Mouse (Mus musculus) midbrain, embryonic 14.5 days (tissue): ENCODE data around the gene Atad2b. TPM values are rescaled to one million over a fixed set of nuclear protein-coding genes. Genes with fewer than 3 reads are reported as not detected.

Experiments
- ATAC-seq: fragments of 200-750 bp; cut with Nextera tagmentation; 2 replicates; pipeline ENCODE4 v1.8.0; 2017; ENCODE audit warnings: moderate number of reproducible peaks, moderate library complexity; ENCODE audit not compliant: low FRiP score, low TSS enrichment
- DNase-seq: peaks from one replicate; pipeline ENCODE4 v3.0.0-alpha.2; 2015
- H3K27ac ChIP-seq: fragments of 300-500 bp; sonication (generic); replicated peaks from 2 replicates; pipeline ENCODE4 v1.5.1; 2014; ENCODE audit warnings: mild to moderate bottlenecking, low read depth, low read length, moderate library complexity
- H3K27me3 ChIP-seq: fragments of 300-500 bp; sonication (generic); 2 replicates; pipeline ENCODE4 v1.6.1; 2014; ENCODE audit warnings: low read length, control low read depth, mixed read lengths; ENCODE audit not compliant: control insufficient read depth, insufficient read depth
- H3K36me3 ChIP-seq: fragments of 300-500 bp; sonication (generic); 2 replicates; pipeline ENCODE4 v1.6.1; 2014; ENCODE audit warnings: low read length, control low read depth; ENCODE audit not compliant: control insufficient read depth, insufficient read depth
- H3K4me1 ChIP-seq: fragments of 300-500 bp; sonication (generic); 2 replicates; pipeline ENCODE4 v1.6.1; 2014; ENCODE audit warnings: mild to moderate bottlenecking, antibody characterized with exemption, low read length, control low read depth; ENCODE audit not compliant: control insufficient read depth, insufficient read depth
- H3K4me2 ChIP-seq: fragments of 300-500 bp; sonication (generic); 2 replicates; pipeline ENCODE4 v1.6.1; 2014; ENCODE audit warnings: mild to moderate bottlenecking, low read length, moderate library complexity
- H3K4me3 ChIP-seq: fragments of 300-500 bp; sonication (generic); replicated peaks from 2 replicates; pipeline ENCODE4 v1.5.1; 2014; ENCODE audit warnings: low read depth, low read length
- H3K9ac ChIP-seq: fragments of 300-500 bp; sonication (generic); replicated peaks from 2 replicates; pipeline ENCODE4 v1.6.1; 2014; ENCODE audit warnings: mild to moderate bottlenecking, low read length, moderate library complexity
- H3K9me3 ChIP-seq: fragments of 300-500 bp; sonication (generic); 2 replicates; pipeline ENCODE4 v1.6.1; 2016; ENCODE audit warnings: low read length, control low read depth, mixed read lengths; ENCODE audit not compliant: control insufficient read depth
- WGBS: fragments of 180-500 bp; shearing (Covaris S2); extraction: QIAGEN DNeasy Blood & Tissue Kit; methylation state at CpG from one replicate; pipeline ENCODE4 v1.1.7; 2014; 5-methylcytosine and 5-hydroxymethylcytosine counted together
- polyA plus RNA-seq: library from polyadenylated mRNA; unstranded; fragments of >200 nt; fragmentation: Nextera tagmentation; extraction: Ambion mirVana; gene quantifications from 2 replicates; pipeline ENCODE4 v1.2.1, GENCODE M21; 2014

Atad2b gene
- 16.4 and 20.3 TPM in 2 replicates for polyA plus RNA-seq

DNA sequence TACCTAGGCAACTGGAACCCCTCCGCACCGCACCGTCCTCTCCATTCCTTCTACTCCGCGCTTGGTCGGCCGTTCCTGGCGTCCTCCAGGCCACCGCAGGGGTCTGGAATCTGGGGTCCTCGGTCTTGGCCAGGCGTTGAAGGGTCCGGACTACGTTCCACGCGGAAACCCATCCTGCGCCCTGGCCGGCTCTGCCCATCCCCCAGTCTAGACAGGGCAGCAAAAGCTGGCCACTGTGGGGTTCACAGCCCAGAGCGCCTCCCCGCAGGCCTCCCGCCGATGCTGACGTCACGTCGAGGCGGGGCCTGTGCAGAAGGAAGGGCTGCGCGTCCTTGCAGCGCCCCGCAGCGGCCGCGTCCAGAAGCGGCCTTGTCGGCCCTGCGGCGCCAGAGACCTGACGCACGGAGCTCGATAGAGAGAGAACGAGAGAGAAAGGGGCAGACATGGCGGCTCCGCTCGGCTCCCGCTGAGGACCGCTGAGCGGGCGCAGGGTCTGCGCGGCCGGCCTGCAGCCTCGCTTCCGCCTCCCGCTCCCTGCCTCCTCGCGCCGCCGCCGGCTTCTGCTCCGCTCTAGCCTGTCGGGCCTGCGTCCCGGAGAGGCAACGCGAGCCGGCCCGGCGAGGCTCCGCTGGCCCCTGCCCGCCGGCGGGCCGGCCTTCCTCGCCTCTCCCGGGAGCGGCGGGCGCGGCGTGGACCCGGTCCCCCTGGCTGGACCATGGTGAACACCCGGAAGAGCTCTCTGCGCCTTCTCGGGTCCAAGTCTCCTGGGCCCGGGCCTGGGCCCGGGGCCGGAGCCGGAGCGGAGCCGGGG is at the start of gene Atad2b:
TSS of gene Atad2b (plus strand) at position 360 of the 811 bp plus-strand sequence.
- Histone ChIP-seq H3K36me3 (no peaks in the 10 kb centered on the region), H3K9me3 (no peaks in the 10 kb centered on the region), H3K27ac (peak within 1 kb of the TSS; percentile 99), H3K4me1 (peaks cover 20% of the 10 kb centered on the region), H3K9ac (peak within 1 kb of the TSS; percentile 89), H3K4me3 (peak within 1 kb of the TSS; percentile 92), H3K4me2 (peak within 1 kb of the TSS; percentile 61), H3K27me3 (no peaks in the 10 kb centered on the region)
- under 1% methylated on average over 86 of the region's 89 CpGs for WGBS
- peak; percentile 99 for DNase-seq
- ATAC-seq = peak; percentile 97

DNA sequence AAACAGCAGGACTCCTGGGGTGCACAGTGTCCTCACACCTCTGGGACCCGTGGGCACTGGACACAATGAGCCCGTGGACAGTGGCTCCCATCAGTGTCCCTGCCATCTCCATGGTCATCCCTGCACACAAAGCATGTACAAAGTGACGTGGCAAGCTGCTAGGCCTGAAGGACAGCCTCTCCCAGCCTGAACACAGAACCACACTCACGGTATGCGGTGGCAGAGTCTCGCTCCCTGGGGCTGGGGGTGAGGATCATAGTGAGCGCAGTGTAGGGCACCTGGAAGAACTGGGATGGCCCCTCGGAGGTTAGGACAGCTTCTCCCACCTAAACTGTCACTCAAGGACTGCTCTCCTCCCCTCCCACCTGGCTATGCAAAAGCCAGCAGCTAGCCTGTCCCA is 48.2 kb upstream of the Atad2b start:
- ATAC-seq = no peak
- no peak for DNase-seq
- 82% methylated on average over 8 of the region's 8 CpGs for WGBS

DNA sequence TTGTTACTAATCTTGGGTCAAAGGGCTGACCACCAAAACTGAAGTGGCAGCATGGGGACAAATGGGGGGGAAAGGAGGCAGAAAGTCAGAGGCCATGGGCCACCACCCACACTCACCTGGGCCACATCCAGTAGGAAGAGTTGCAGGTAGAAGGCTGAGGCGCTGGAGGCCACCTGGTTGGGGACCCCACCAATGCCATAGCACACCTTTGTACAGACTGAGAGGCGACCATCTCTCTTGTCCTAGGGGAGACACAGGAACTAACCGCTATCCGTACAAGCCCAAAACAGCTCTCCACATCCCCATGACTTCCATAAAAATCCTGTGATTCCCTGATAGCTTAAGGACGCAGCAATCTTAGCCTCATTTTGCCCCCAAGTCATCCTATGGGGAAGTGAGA is 45.9 kb upstream of the Atad2b start:
- DNase-seq (no peak), ATAC-seq (no peak)
- no peak overlapping the region for H3K27ac ChIP-seq
- no peaks in the 10 kb centered on the region for H3K9me3 ChIP-seq
- H3K27me3 ChIP-seq = no peaks in the 10 kb centered on the region
- no peak overlapping the region for H3K4me3 ChIP-seq
- no peak overlapping the region for H3K4me2 ChIP-seq
- peaks cover 11% of the 10 kb centered on the region; the same call in 1 of the 2 replicates for H3K4me1 ChIP-seq
- H3K9ac ChIP-seq = no peak overlapping the region
- H3K36me3 ChIP-seq = no peaks in the 10 kb centered on the region
- WGBS = 92% methylated on average over 5 of the region's 5 CpGs

More for the DNA sequence above, 48.2 kb upstream of the Atad2b start:
- no peak overlapping the region for H3K4me2 ChIP-seq
- no peaks in the 10 kb centered on the region for H3K27me3 ChIP-seq
- no peak overlapping the region for H3K4me3 ChIP-seq
- no peak overlapping the region for H3K9ac ChIP-seq
- no peaks in the 10 kb centered on the region for H3K9me3 ChIP-seq
- H3K36me3 ChIP-seq = no peaks in the 10 kb centered on the region
- H3K27ac ChIP-seq = no peak overlapping the region
- H3K4me1 ChIP-seq = peaks cover 4% of the 10 kb centered on the region; the same call in 1 of the 2 replicates

DNA sequence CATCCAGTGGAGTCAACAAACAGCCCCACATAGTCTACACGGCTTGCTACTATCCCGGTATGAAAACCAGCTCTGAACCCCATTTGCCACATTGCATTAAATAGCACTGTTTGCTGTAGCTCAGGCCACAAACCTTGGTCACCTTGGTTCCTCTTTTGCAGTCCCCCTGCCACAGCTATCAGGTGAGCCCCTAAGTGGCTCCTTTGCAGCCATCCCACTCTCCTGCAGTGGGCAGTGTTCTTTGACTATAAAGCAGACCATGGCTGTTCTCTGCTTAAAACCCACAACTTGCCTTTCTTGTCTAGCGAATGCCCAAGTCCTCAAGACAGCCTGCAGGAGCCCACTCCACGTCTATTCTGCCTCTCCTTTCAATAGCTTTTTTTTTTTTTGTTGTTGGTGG is 44.9 kb upstream of the Atad2b start:
- H3K4me3 ChIP-seq = no peak overlapping the region
- H3K4me2 ChIP-seq = no peak overlapping the region
- no peak overlapping the region for H3K9ac ChIP-seq
- no peaks in the 10 kb centered on the region for H3K27me3 ChIP-seq
- no peak overlapping the region for H3K27ac ChIP-seq
- H3K9me3 ChIP-seq = no peaks in the 10 kb centered on the region
- peaks cover 11% of the 10 kb centered on the region; the same call in 1 of the 2 replicates for H3K4me1 ChIP-seq
- DNase-seq = no peak
- no peaks in the 10 kb centered on the region for H3K36me3 ChIP-seq
- ATAC-seq = no peak
- WGBS = 60% methylated on average over 4 of the region's 4 CpGs

DNA sequence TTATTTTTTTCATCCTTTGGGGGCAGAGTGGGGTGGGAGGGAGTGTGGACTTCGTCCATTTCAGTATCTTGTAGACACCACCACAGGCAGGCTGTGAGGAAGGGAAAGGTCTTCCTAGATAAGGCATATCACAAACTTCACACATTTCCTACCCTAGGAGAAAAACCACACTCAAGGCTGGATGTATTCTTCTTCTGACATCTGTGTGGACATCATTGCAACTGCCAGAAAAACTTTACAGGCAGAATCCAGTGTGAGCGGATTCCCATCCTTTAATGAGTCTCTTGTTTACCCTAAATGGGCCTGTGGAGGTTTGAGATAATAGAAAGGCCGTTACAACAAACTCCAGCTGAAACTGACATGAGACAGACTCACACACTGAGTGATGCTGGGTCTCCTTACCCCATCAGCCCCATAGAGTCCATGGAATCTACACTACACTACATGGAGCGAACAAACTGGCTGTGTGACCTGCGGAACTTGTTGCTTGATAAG is 44.1 kb upstream of the Atad2b start:
- Histone ChIP-seq H3K4me1 (peaks cover 11% of the 10 kb centered on the region; the same call in 1 of the 2 replicates), H3K9me3 (no peaks in the 10 kb centered on the region), H3K4me3 (no peak overlapping the region), H3K4me2 (no peak overlapping the region), H3K9ac (no peak overlapping the region), H3K27me3 (no peaks in the 10 kb centered on the region), H3K36me3 (no peaks in the 10 kb centered on the region), H3K27ac (no peak overlapping the region)
- 87% methylated on average over 5 of the region's 5 CpGs for WGBS
- ATAC-seq = no peak
- DNase-seq = no peak

DNA sequence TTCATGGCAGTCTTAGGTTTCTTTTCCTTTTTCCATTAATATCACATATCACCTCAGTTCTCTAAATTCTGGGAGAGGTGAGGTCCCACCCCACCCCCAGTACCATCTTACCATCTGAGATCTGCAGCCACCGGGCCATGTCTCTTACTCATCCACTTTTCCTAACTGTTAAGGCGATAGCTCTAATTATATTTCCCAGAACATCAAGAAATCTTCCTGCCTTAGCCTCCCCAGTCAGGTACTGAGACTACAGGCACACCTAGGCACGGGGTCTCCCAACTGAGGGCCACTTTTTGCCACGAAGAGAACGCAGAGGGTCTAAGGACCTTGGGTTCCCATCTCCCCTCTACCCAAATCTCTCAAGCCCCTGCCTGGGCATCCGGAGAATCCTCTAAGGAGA is 43.6 kb upstream of the Atad2b start:
- H3K9me3 ChIP-seq = no peaks in the 10 kb centered on the region
- H3K27ac ChIP-seq = no peak overlapping the region
- 82% methylated on average over 6 of the region's 6 CpGs for WGBS
- H3K4me2 ChIP-seq = peak overlapping the region; percentile 76
- H3K4me3 ChIP-seq = peak overlapping the region; percentile 37; the same call in 1 of the 2 replicates
- H3K36me3 ChIP-seq = no peaks in the 10 kb centered on the region
- H3K9ac ChIP-seq = no peak overlapping the region
- ATAC-seq (no peak), DNase-seq (no peak)
- no peaks in the 10 kb centered on the region for H3K27me3 ChIP-seq
- peaks cover 11% of the 10 kb centered on the region; the same call in 1 of the 2 replicates for H3K4me1 ChIP-seq

DNA sequence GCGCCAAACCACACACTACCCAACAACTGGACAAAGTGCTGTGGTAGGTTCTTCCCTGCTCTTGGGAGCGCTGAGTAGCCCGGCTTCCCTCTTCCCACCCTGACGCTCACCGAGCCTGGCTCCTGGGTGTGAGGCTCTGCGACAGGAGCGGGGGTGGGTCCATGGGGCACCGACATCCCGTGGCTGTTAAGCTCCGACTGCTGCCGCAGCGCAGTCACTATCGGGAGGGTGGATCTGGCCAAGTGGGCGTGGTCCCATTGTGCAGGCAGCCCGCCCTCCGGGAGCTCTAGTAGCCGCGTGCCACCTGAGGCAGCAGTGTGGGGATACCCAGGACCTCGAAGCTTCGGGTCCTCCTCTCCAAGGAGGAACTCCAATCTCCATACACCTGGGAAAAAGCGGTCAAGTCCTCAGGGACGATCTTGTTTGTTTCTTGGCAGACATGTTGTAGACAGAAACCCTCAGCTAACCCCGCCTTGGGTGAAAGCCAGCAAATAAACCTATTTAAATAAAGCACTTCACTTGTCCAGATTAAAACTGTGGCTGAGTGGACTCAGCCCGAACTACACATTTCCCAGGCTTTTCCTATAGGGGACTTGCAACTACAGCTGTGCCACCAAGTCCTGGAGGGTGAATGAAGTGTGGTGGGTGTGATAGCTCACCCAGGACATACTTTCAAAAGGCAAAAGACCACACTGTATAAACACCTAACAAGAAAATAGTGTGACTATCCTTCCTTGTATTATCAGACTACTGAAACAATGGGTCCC is 42.8 kb upstream of the Atad2b start, which contains the start of gene Mfsd2b:
TSS of gene Mfsd2b (minus strand) at position 199 of the 767 bp plus-strand sequence.
- Histone ChIP-seq H3K27me3 (no peaks in the 10 kb centered on the region), H3K4me2 (peak within 1 kb of the TSS; percentile 76), H3K4me3 (peak within 1 kb of the TSS; percentile 37), H3K9me3 (no peaks in the 10 kb centered on the region), H3K36me3 (peaks cover 4% of the 10 kb centered on the region), H3K4me1 (peaks cover 11% of the 10 kb centered on the region; the same call in 1 of the 2 replicates), H3K27ac (no peak within 1 kb of the TSS), H3K9ac (peak within 1 kb of the TSS; percentile 54)
- 4% methylated on average over 24 of the region's 24 CpGs for WGBS
- DNase-seq = peak; percentile 81
- ATAC-seq = peak; percentile 78

DNA sequence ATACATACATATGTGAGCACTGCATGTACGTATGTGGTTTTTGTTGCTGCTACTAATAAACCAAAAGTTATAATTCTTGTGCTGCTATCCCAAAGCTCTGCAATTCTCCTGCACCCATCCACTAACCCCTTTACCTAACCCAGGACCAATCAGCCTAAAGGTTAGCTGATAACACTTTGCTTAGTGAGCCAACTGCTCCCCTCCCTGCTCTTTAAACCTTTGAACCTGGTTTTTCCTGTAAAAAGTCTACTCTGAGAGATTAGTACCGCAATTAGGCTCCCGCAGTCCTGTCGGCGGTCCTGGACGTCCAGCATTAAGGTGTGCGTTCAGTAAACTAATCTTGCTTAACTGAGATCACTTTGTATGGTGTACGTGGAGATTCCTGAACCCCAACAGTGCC is 41.5 kb upstream of the Atad2b start:
- DNase-seq (no peak), ATAC-seq (no peak)
- no peak overlapping the region for H3K9ac ChIP-seq
- peaks cover 9% of the 10 kb centered on the region for H3K36me3 ChIP-seq
- no peaks in the 10 kb centered on the region for H3K9me3 ChIP-seq
- 83% methylated on average over 8 of the region's 8 CpGs for WGBS
- no peak overlapping the region for H3K4me3 ChIP-seq
- H3K4me2 ChIP-seq = no peak overlapping the region
- H3K27ac ChIP-seq = no peak overlapping the region
- H3K4me1 ChIP-seq = peaks cover 11% of the 10 kb centered on the region; the same call in 1 of the 2 replicates
- H3K27me3 ChIP-seq = no peaks in the 10 kb centered on the region
